7 mouse cellular contexts compared by ENCODE assay signal in the genomic region with DNA sequence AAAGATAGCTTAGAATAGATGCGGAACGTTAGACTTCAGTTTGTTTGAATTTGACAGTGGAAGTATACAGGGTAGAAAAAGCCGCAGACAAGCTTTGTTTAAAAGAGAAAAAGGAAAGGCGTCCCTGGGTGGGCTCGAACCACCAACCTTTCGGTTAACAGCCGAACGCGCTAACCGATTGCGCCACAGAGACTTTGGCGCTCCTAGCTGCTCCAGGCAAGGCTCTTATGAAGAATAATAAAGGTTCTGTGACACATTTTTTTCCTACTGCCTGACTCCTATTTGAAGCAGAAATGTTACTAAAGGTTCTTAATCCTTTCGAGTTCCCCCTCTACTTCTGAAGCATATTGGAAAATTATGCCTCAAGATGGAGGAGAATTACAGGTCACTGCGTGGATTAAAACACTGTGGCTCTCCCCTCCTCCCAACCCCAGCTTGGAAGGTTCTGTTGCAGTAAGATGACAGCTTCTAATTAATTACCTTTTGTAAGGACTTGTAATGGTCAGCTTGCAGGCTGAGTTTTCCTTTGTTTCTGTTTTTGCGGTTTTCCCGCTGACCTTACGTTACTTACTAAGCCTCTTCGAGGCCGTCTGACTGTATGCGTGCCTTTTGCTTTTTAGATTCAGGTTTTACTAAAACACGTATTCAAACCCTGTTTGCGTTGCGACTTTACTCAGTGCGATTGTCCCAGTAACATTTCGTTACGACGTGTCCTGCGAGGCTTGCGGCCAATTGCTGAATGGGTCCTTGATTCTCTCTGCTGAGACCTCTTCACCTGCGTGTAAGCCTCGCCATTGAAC.
A peak's percentile ranks its signal among the peaks of the same experiment; 100 is the strongest.
DNase-seq lines count a peak whose midpoint lies in the region; ATAC-seq lines count a peak whose summit lies in the region.

No protein-coding gene starts in this region.

- H3K4me1 ChIP-seq in intestine, embryonic 14.5 days (replicated peaks; ENCODE audit: control insufficient read depth, insufficient read depth, low read length) = no peaks in the 10 kb centered on the region

- WGBS in intestine, embryonic 14.5 days = 2% methylated on average over 31 of the region's 31 CpGs

- H3K36me3 ChIP-seq in intestine, embryonic 14.5 days (ENCODE audit: control insufficient read depth, insufficient read depth, low read length) = no peaks in the 10 kb centered on the region

- intact Hi-C loops in gastrocnemius, postnatal 36 days (cut with DNase I) = loop anchor here (5.0 kb wide), 1 partner anchor 85 kb away; the partner anchor contains the start of gene Commd3
- intact Hi-C loops in left cerebral cortex, postnatal 10 days (cut with DNase I) = loop anchor here (5.0 to 10.0 kb wide), 2 partner anchors 90 to 688 kb away; partner anchors contain the start of gene Bmi1

- peak; percentile 80 for ATAC-seq in intestine, embryonic 14.5 days (replicated peaks; ENCODE audit: low FRiP score, low TSS enrichment, low read depth)
- ATAC-seq in megakaryocyte progenitor cell, adult 5-6 weeks (replicated peaks; ENCODE audit: poor library complexity) = peak; percentile 63

- peak overlapping the region; percentile 66 for H3K9ac ChIP-seq in intestine, embryonic 14.5 days (ENCODE audit: low read length)

- peak overlapping the region; percentile 70 for H3K4me3 ChIP-seq in intestine, embryonic 14.5 days (ENCODE audit: low read depth, low read length)

- H3K27me3 ChIP-seq in intestine, embryonic 14.5 days (replicated peaks; ENCODE audit: control insufficient read depth, insufficient read depth, low read length) = no peaks in the 10 kb centered on the region

- H3K27ac ChIP-seq in intestine, embryonic 14.5 days (ENCODE audit: low read depth) = peak overlapping the region; percentile 82

- peak overlapping the region; percentile 78 for H3K4me2 ChIP-seq in intestine, embryonic 14.5 days (ENCODE audit: low read length)

- DNase-seq in adrenal gland, postnatal 10 days = peak; percentile 87
- peak; percentile 81 for DNase-seq in embryo, embryonic 11.5 days (ENCODE audit: low read depth, low spot score)
- peak; percentile 73 to 78 for DNase-seq in gastrocnemius, postnatal 36 days
- DNase-seq in intestine, embryonic 14.5 days (ENCODE audit: low spot score) = peak; percentile 98
- peak; percentile 76 to 89 for DNase-seq in left cerebral cortex, postnatal 10 days (ENCODE audit: extremely low spot score in 1 of 2, low spot score in 2 of 2)
- DNase-seq in right cerebral cortex, postnatal 25 days = peak; percentile 88

- no peaks in the 10 kb centered on the region for H3K9me3 ChIP-seq in intestine, embryonic 14.5 days (ENCODE audit: control insufficient read depth, low read length)

Comparison
In these comparisons a context has a peak if more than half of its experiments do, and no peak if none do; other contexts are left out.
1. Peak in every context shown above with its lines: DNase-seq, ATAC-seq, H3K4me3 ChIP-seq and H3K27ac ChIP-seq.